Mouse (Mus musculus): ENCODE measurements around the gene Spg20. TPM values are rescaled to one million over a fixed set of nuclear protein-coding genes. Genes with fewer than 3 reads are reported as not detected.

Spg20 gene
- polyA plus RNA-seq, 1 experiment from 2014 or later, result 49.6 TPM

GRCm38 (mm10) chr3:55181766-55182165, 69.9 kb downstream of the Spg20 start, which contains the start of gene Sohlh2:
Gene Sohlh2, plus strand, starts transcription at chr3:55182028.
- no peaks in the 10 kb centered on the region for H3K27me3 ChIP-seq (ENCODE audit: control insufficient read depth, insufficient read depth, low read length)
- H3K4me2 ChIP-seq (replicated peaks; ENCODE audit: low read depth, low read length), result no peak within 1 kb of the TSS
- WGBS, result 91% methylated on average over 22 of the region's 22 CpGs
- no peaks in the 10 kb centered on the region for H3K4me1 ChIP-seq (replicated peaks; ENCODE audit: control insufficient read depth, insufficient read depth, low read length)
- no peak within 1 kb of the TSS for H3K4me3 ChIP-seq (ENCODE audit: low read depth, low read length)
- no peaks in the 10 kb centered on the region for H3K36me3 ChIP-seq (ENCODE audit: control insufficient read depth, insufficient read depth, low read length)
- H3K9ac ChIP-seq (ENCODE audit: low read depth, low read length), result no peak within 1 kb of the TSS
- H3K9me3 ChIP-seq (ENCODE audit: control insufficient read depth, low read length), result no peaks in the 10 kb centered on the region
- DNase-seq (ENCODE audit: low spot score) (no peak), ATAC-seq (ENCODE audit: low FRiP score) (no peak)
- H3K27ac ChIP-seq (ENCODE audit: low read depth, low read length), result no peak within 1 kb of the TSS

Other genes starting within 250 kb of the Spg20 start
- 0.33 and 0.91 TPM in 2 replicates for gene Sertm1, start 196.2 kb upstream of the Spg20 start, polyA plus RNA-seq (2014; fragmentation: Nextera tagmentation; extraction: Ambion mirVana)
- gene Ccna1, start 56.6 kb upstream of the Spg20 start, polyA plus RNA-seq (2014; fragmentation: Nextera tagmentation; extraction: Ambion mirVana), result 1.6 and 3.7 TPM in 2 replicates
- gene Ccdc169, start 25.2 kb downstream of the Spg20 start, polyA plus RNA-seq (2014; fragmentation: Nextera tagmentation; extraction: Ambion mirVana), result 0.20 TPM in 1 of 2 replicates, not detected in the other
- not detected in 2 replicates for gene Sohlh2, start 69.9 kb downstream of the Spg20 start, polyA plus RNA-seq (2014; fragmentation: Nextera tagmentation; extraction: Ambion mirVana)
- gene Dclk1, start 130.3 kb downstream of the Spg20 start, polyA plus RNA-seq (2014; fragmentation: Nextera tagmentation; extraction: Ambion mirVana), result 76.6 and 94.8 TPM in 2 replicates

Measured in hindbrain, embryonic 11.5 days (tissue).